Mouse (Mus musculus): ENCODE measurements at regions not wholly inside any gene's neighbourhood (a gene's known extent, or its start where the extent isn't known, plus 50 kb on each side); places are given as distances from the start of the nearest gene placed in this dataset.

GRCm38 (mm10) chr1:72012710-72013109 lies 199.4 kb downstream of the Mreg start:
- no peak overlapping the region for H3K27ac ChIP-seq (ENCODE audit: low read length)
- no peak overlapping the region for H3K4me3 ChIP-seq (replicated peaks; ENCODE audit: low read length)
- 58% methylated on average over 7 of the region's 7 CpGs for WGBS
- no peak for ATAC-seq (ENCODE audit: insufficient read depth, low FRiP score)
- H3K4me1 ChIP-seq (ENCODE audit: control insufficient read depth, insufficient read depth, low read length) = 0 out of 2 replicates have a peak, but pooled peaks cover 11% of the 10 kb centered on the region
- no peaks in the 10 kb centered on the region for H3K36me3 ChIP-seq (ENCODE audit: control insufficient read depth, insufficient read depth, low read length)
- no peak overlapping the region for H3K4me2 ChIP-seq (ENCODE audit: low read depth, low read length)
- H3K27me3 ChIP-seq (ENCODE audit: control insufficient read depth, insufficient read depth, low read length) = no peaks in the 10 kb centered on the region
- no peak overlapping the region for H3K9ac ChIP-seq (ENCODE audit: low read length)
- no peaks in the 10 kb centered on the region for H3K9me3 ChIP-seq (replicated peaks; ENCODE audit: control insufficient read depth, low read length)

DNA sequence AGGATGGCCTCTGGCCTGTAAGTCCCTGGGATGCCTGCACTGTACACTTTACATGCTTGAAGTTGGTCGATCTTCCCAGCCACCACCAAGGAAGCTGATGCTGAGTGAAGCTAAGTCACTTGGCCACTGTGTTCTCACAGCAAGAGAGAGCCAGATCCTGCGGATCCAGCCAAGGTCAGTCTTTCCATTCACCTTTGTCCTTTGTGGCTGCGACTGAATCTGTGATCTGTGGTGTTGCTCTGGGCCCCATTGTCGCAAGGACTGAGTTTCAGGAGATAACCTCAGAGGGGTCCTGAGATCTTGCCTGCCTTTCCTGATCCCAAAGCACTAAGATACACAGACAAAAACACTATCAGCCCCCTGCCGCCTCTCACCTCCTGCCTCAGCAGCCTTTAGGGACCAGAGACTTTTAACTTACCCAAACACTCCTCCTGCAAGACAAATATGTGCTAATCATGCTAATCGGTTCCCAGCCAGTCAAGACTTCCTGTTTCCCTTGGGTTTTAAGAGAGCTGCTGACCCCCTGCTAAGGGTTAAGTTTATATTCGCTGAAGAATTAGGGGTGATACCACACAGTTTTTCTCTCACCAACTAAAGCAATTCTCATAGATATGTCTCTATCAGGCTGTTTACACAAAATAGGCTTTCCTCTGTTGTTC lies 202.7 kb downstream of the Mreg start:
- Histone ChIP-seq H3K9ac (ENCODE audit: low read length) (no peak overlapping the region), H3K27ac (ENCODE audit: low read length) (peak overlapping the region; percentile 30; the same call in 1 of the 2 replicates), H3K27me3 (ENCODE audit: control insufficient read depth, insufficient read depth, low read length) (no peaks in the 10 kb centered on the region), H3K36me3 (ENCODE audit: control insufficient read depth, insufficient read depth, low read length) (no peaks in the 10 kb centered on the region), H3K9me3 (replicated peaks; ENCODE audit: control insufficient read depth, low read length) (no peaks in the 10 kb centered on the region), H3K4me2 (ENCODE audit: low read depth, low read length) (no peak overlapping the region), H3K4me3 (replicated peaks; ENCODE audit: low read length) (no peak overlapping the region), H3K4me1 (ENCODE audit: control insufficient read depth, insufficient read depth, low read length) (0 out of 2 replicates have a peak, but pooled peaks cover 7% of the 10 kb centered on the region)
- WGBS = 30% methylated on average over 7 of the region's 7 CpGs
- no peak for ATAC-seq (ENCODE audit: insufficient read depth, low FRiP score)

GRCm38 (mm10) chr1:72006696-72007291 lies 205.3 kb downstream of the Mreg start:
- H3K4me3 ChIP-seq (replicated peaks; ENCODE audit: low read length) = no peak overlapping the region
- H3K9ac ChIP-seq (ENCODE audit: low read length) = no peak overlapping the region
- H3K27ac ChIP-seq (ENCODE audit: low read length) = no peak overlapping the region
- no peak for ATAC-seq (ENCODE audit: insufficient read depth, low FRiP score)
- no peaks in the 10 kb centered on the region for H3K36me3 ChIP-seq (ENCODE audit: control insufficient read depth, insufficient read depth, low read length)
- H3K9me3 ChIP-seq (replicated peaks; ENCODE audit: control insufficient read depth, low read length) = no peaks in the 10 kb centered on the region
- H3K4me2 ChIP-seq (ENCODE audit: low read depth, low read length) = no peak overlapping the region
- 78% methylated on average over 7 of the region's 7 CpGs for WGBS
- no peaks in the 10 kb centered on the region for H3K27me3 ChIP-seq (ENCODE audit: control insufficient read depth, insufficient read depth, low read length)
- H3K4me1 ChIP-seq (ENCODE audit: control insufficient read depth, insufficient read depth, low read length) = peaks cover 11% of the 10 kb centered on the region

DNA sequence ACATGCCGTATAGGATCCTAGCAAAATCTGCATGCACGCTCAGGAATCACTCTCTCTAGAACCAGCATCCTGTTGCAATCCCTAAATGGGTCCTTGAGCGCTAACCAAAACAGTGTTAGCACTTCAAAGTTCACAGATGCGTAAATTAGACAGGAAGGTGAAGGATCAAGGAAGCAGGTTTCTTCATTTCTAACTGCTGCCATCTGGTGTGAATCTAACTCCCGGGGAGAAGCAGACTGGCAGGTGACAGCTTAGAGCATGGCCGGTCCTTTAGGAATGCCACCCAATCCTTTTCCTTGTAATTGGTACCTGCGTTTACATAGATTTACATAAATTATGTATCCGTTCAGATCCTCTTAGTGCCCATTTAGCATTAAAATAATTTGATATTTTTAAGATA lies 206.2 kb downstream of the Mreg start:
- 59% methylated on average over 8 of the region's 8 CpGs for WGBS
- Histone ChIP-seq H3K36me3 (ENCODE audit: control insufficient read depth, insufficient read depth, low read length) (no peaks in the 10 kb centered on the region), H3K4me2 (ENCODE audit: low read depth, low read length) (no peak overlapping the region), H3K27me3 (ENCODE audit: control insufficient read depth, insufficient read depth, low read length) (no peaks in the 10 kb centered on the region), H3K9me3 (replicated peaks; ENCODE audit: control insufficient read depth, low read length) (no peaks in the 10 kb centered on the region), H3K9ac (ENCODE audit: low read length) (no peak overlapping the region), H3K27ac (ENCODE audit: low read length) (no peak overlapping the region), H3K4me3 (replicated peaks; ENCODE audit: low read length) (no peak overlapping the region), H3K4me1 (ENCODE audit: control insufficient read depth, insufficient read depth, low read length) (peaks cover 11% of the 10 kb centered on the region)
- no peak for ATAC-seq (ENCODE audit: insufficient read depth, low FRiP score)

DNA sequence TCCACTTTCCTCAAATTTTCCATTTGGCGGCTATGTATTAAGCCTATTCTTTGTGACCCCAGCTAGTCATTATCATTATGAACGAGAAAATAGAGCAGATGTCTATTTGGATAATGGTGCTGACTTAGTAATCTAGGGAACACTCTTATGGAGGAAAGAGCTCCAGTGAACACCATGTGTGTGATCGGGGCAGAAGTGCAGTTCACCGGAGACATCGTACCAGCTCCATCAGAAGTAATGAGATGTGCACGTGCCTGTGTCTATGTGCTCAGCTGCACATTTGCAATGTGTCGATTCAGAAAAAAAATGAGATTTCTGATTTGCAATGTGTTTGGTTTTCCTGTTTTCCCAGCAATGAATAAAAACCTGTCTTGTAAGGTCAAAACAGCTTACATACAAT lies 206.6 kb downstream of the Mreg start:
- 80% methylated on average over 7 of the region's 7 CpGs for WGBS
- peaks cover 14% of the 10 kb centered on the region for H3K4me1 ChIP-seq (ENCODE audit: control insufficient read depth, insufficient read depth, low read length)
- H3K4me2 ChIP-seq (ENCODE audit: low read depth, low read length) = no peak overlapping the region
- ATAC-seq (ENCODE audit: insufficient read depth, low FRiP score) = no peak
- no peak overlapping the region for H3K9ac ChIP-seq (ENCODE audit: low read length)
- H3K9me3 ChIP-seq (replicated peaks; ENCODE audit: control insufficient read depth, low read length) = no peaks in the 10 kb centered on the region
- H3K36me3 ChIP-seq (ENCODE audit: control insufficient read depth, insufficient read depth, low read length) = no peaks in the 10 kb centered on the region
- no peak overlapping the region for H3K4me3 ChIP-seq (replicated peaks; ENCODE audit: low read length)
- H3K27me3 ChIP-seq (ENCODE audit: control insufficient read depth, insufficient read depth, low read length) = no peaks in the 10 kb centered on the region
- no peak overlapping the region for H3K27ac ChIP-seq (ENCODE audit: low read length)

- Histone ChIP-seq H3K9ac (ENCODE audit: low read length) (no peak overlapping the region), H3K4me1 (ENCODE audit: control insufficient read depth, insufficient read depth, low read length) (peaks cover 7% of the 10 kb centered on the region), H3K4me2 (ENCODE audit: low read depth, low read length) (no peak overlapping the region), H3K9me3 (replicated peaks; ENCODE audit: control insufficient read depth, low read length) (no peaks in the 10 kb centered on the region), H3K27me3 (ENCODE audit: control insufficient read depth, insufficient read depth, low read length) (no peaks in the 10 kb centered on the region), H3K36me3 (ENCODE audit: control insufficient read depth, insufficient read depth, low read length) (no peaks in the 10 kb centered on the region), H3K27ac (ENCODE audit: low read length) (peak overlapping the region; percentile 88), H3K4me3 (replicated peaks; ENCODE audit: low read length) (no peak overlapping the region)
- no peak for ATAC-seq (ENCODE audit: insufficient read depth, low FRiP score)
- 80% methylated on average over 14 of the region's 14 CpGs for WGBS
These were observed 208.5 kb downstream of the Mreg start for GRCm38 (mm10) chr1:72003424-72004278.

DNA sequence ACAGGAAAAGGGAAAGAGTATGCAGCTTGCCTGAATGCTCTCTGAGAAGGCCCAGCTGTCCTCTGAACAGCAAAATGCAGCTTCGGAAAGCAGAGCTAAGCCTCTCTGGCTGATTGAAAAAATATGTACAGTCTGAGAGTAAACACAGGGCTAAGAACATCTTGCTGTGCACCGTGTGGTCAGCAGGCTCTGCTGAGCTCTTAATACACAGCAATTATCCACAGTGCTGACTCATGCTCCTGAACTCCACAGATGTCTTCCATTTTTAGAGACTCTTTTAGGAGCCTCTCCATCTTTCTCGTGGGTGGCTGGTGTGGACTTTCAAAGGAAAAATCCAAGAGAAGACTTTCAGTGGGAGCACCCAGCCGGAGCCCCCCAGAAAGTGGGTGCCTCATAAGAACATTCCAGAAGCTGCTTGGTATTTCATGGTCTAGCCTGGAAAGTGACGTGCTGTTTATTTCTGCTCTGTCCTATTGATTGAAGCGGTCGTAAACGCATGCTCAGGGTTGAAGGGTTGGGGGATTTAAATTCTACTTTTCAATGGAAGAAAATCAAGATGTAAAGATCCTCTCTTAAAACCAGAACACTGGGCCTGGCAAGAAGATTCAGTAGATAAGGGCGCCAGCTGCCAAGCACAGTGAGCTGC lies 209.5 kb downstream of the Mreg start:
- Histone ChIP-seq H3K36me3 (ENCODE audit: control insufficient read depth, insufficient read depth, low read length) (no peaks in the 10 kb centered on the region), H3K27ac (ENCODE audit: low read length) (peak overlapping the region; percentile 88), H3K4me3 (replicated peaks; ENCODE audit: low read length) (no peak overlapping the region), H3K4me2 (ENCODE audit: low read depth, low read length) (no peak overlapping the region), H3K9me3 (replicated peaks; ENCODE audit: control insufficient read depth, low read length) (no peaks in the 10 kb centered on the region), H3K27me3 (ENCODE audit: control insufficient read depth, insufficient read depth, low read length) (no peaks in the 10 kb centered on the region), H3K4me1 (ENCODE audit: control insufficient read depth, insufficient read depth, low read length) (peaks cover 7% of the 10 kb centered on the region), H3K9ac (ENCODE audit: low read length) (no peak overlapping the region)
- ATAC-seq (ENCODE audit: insufficient read depth, low FRiP score) = peak; percentile 95
- 43% methylated on average over 9 of the region's 9 CpGs for WGBS

- H3K9ac ChIP-seq (ENCODE audit: low read length) = no peak overlapping the region
- no peak overlapping the region for H3K4me3 ChIP-seq (replicated peaks; ENCODE audit: low read length)
- no peak overlapping the region for H3K4me2 ChIP-seq (ENCODE audit: low read depth, low read length)
- H3K27me3 ChIP-seq (ENCODE audit: control insufficient read depth, insufficient read depth, low read length) = no peaks in the 10 kb centered on the region
- H3K4me1 ChIP-seq (ENCODE audit: control insufficient read depth, insufficient read depth, low read length) = peaks cover 9% of the 10 kb centered on the region
- no peaks in the 10 kb centered on the region for H3K36me3 ChIP-seq (ENCODE audit: control insufficient read depth, insufficient read depth, low read length)
- H3K27ac ChIP-seq (ENCODE audit: low read length) = no peak overlapping the region
- H3K9me3 ChIP-seq (replicated peaks; ENCODE audit: control insufficient read depth, low read length) = no peaks in the 10 kb centered on the region
- ATAC-seq (ENCODE audit: insufficient read depth, low FRiP score) = no peak
- WGBS = 72% methylated on average over 2 of the region's 2 CpGs
These were observed 211.4 kb downstream of the Mreg start for GRCm38 (mm10) chr1:72000741-72001140.

- WGBS = 78% methylated on average over 2 of the region's 2 CpGs
- ATAC-seq (ENCODE audit: insufficient read depth, low FRiP score) = no peak
These were observed 215.3 kb downstream of the Mreg start for GRCm38 (mm10) chr1:71996828-71997227.

More at GRCm38 (mm10) chr1:71996828-71997227, 215.3 kb downstream of the Mreg start:
- Histone ChIP-seq H3K27me3 (ENCODE audit: control insufficient read depth, insufficient read depth, low read length) (no peaks in the 10 kb centered on the region), H3K4me1 (ENCODE audit: control insufficient read depth, insufficient read depth, low read length) (peaks cover 6% of the 10 kb centered on the region), H3K27ac (ENCODE audit: low read length) (no peak overlapping the region), H3K9me3 (replicated peaks; ENCODE audit: control insufficient read depth, low read length) (no peaks in the 10 kb centered on the region), H3K9ac (ENCODE audit: low read length) (no peak overlapping the region), H3K4me2 (ENCODE audit: low read depth, low read length) (no peak overlapping the region), H3K36me3 (ENCODE audit: control insufficient read depth, insufficient read depth, low read length) (no peaks in the 10 kb centered on the region), H3K4me3 (replicated peaks; ENCODE audit: low read length) (no peak overlapping the region)

Measured in stomach, embryonic 16.5 days (tissue).